Mouse (Mus musculus) testis, adult 2 months (tissue): Measurements from ENCODE around the gene Bach2.

Source experiments
- CTCF ChIP-seq: fragments of 200-500 bp; IDR thresholded peaks from 2 replicates; pipeline ENCODE4 v1.5.1; 2012; ENCODE audit warnings: low read depth, mild to moderate bottlenecking, inconsistent platforms, low read length, moderate library complexity; ENCODE audit not compliant: control insufficient read depth, insufficient read depth, insufficient replicate concordance
- POLR2A ChIP-seq: fragments of 200-500 bp; IDR thresholded peaks from 2 replicates; pipeline ENCODE4 v1.6.1; 2012; ENCODE audit warnings: low read depth, mild to moderate bottlenecking, inconsistent platforms, low read length, moderate library complexity; ENCODE audit not compliant: control insufficient read depth

DNA sequence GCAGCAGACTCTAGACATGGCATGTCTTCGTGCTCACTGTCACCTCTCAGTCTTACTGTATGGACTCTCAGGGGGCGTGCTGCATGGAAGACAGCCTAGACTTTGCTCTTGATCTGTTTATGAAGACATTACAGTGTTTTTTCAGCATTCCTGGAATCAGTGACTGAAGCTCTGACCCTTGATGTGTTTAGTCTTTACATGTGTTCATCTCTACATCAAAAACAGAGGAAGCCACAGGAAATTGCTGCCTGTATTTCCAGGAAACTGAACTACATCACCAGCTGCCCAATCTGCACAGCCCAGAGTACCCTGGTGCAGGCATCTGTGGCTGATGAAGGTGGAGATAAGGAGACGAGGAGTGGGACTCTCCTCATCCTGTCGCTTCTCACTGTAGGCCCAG is 52.8 kb downstream of the Bach2 start:
- no peak for TF ChIP-seq CTCF
- no peak for TF ChIP-seq POLR2A
